Mouse (Mus musculus) CD4-positive, CD25-positive, alpha-beta regulatory T cell, adult 9 weeks (primary cell): ENCODE results near the gene Thra. TPM values are rescaled to one million over a fixed set of nuclear protein-coding genes. Genes with fewer than 3 reads are reported as not detected.

Experiments used
- polyA plus RNA-seq: library from polyadenylated mRNA; unstranded; fragments of 100-300 nt; shearing (Covaris generic); gene quantifications from one replicate; pipeline ENCODE4 v1.2.1, GENCODE M21; 2017

Gene Thra
- polyA plus RNA-seq = 6.6 TPM

DNA sequence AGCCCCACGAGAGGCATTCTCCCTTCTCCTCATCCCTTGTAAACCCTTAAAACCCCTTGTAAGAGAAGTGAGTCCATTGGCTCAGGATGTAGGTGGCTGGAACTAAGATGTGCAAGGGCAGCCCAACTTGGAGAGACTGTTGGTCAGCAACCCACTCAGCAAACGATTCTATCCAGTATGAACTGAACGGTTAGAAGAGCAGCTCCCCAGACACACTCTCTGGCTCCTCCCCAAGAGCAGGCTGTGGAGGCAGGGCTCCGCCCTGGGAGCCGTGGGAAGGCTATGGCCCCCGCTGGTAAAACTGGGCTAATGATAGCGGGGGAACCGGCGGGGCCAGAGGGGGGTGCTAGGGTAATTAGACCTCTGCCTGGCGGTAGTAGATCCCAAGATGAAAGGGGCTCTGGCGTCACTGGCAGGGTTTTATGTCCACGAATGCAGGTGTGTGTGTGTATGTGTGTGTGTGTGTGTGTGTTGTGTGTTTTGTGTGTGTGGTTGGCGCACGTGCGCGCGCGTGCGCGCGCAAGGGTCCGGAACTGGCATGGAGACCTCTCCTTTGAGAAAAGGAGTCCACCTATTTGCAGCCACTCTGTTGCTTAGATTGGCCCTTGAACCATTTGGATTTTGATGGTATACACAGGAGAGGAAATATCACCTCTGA, at the start of gene Thra:
Thra (plus strand) TSS at position 246 of the 658 bp plus-strand sequence.

DNA sequence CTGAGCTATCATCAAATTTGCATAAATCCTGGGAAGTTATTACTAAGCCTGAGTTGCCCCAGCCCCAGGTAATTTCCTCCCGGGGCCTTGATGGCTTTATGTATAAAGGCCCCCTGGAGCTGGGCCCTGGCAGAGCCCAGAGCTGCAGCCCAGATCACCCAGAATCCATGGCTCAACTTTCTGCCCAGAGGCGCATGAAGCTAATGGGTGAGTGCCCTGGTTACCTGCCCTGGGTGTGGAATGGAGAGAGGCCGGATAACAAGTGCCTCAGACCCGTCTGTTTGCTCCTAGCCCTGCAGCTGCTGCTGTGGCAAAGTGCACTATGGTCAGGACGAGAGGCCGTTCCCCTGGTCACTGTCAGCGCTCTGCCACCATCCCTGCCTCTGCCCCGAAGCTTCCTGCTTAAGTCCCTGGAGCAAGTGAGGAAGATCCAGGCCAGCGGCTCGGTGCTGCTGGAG, 39.2 kb upstream of the Thra start, which contains the start of gene Csf3:
Csf3 (plus strand) TSS at position 51 of the 458 bp plus-strand sequence.

GRCm38 (mm10) chr11:98729119-98729588, 11.3 kb upstream of the Thra start, which contains the start of gene Med24:
TSS of gene Med24 (minus strand) at chr11:98729435.

GRCm38 (mm10) chr11:98774582-98775347, 34.3 kb downstream of the Thra start, which contains the start of gene Nr1d1:
TSS of gene Nr1d1 (minus strand) at chr11:98775333.

GRCm38 (mm10) chr11:98795015-98795713, 54.7 kb downstream of the Thra start, which contains the start of gene Msl1:
TSS of gene Msl1 (plus strand) at chr11:98795516.

DNA sequence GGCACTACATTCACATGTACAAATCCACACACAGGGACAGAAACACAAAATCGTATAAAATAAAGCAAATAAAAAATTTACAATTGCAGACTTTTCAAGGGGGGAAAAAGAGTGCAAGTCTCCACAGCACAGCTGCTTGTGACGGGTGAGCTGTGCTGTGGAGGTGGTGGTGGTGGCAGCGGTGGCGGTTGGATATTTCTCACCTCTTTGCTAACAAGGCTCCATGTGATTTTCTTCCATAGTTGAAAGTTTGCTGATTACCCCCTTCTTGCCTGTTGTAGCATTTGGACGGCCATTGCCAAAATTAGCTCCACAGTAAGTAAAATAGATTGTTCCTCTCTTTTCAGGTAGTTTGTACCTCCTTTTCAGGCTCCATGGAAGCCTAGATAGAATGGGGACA, 64.2 kb downstream of the Thra start, which contains the start of gene Casc3:
Casc3 (plus strand) TSS at position 301 of the 400 bp plus-strand sequence.

Other genes with a start within 250 kb of the Thra start
- 58.0 TPM for gene Ikzf3, start 194.6 kb upstream of the Thra start, polyA plus RNA-seq
- 5.6 TPM for gene Zpbp2, start 189.5 kb upstream of the Thra start, polyA plus RNA-seq
- gene Ormdl3, start 153.3 kb upstream of the Thra start, polyA plus RNA-seq = 90.2 TPM
- not detected for gene Lrrc3c, start 142.3 kb upstream of the Thra start, polyA plus RNA-seq
- gene Gm12355, start 115.0 kb upstream of the Thra start, polyA plus RNA-seq = 4.6 TPM
- not detected for gene Gsdma3, start 114.3 kb upstream of the Thra start, polyA plus RNA-seq
- gene Gsdma2, start 93.9 kb upstream of the Thra start, polyA plus RNA-seq = not detected
- gene Gsdma, start 76.3 kb upstream of the Thra start, polyA plus RNA-seq = not detected
- gene Psmd3, start 58.1 kb upstream of the Thra start, polyA plus RNA-seq = 60.8 TPM
- not detected for gene Csf3, start 39.4 kb upstream of the Thra start, polyA plus RNA-seq
- gene Med24, start 11.2 kb upstream of the Thra start, polyA plus RNA-seq = 64.9 TPM
- gene Nr1d1, start 34.7 kb downstream of the Thra start, polyA plus RNA-seq = 11.5 TPM
- 10.9 TPM for gene Msl1, start 54.9 kb downstream of the Thra start, polyA plus RNA-seq
- 10.2 TPM for gene Casc3, start 64.3 kb downstream of the Thra start, polyA plus RNA-seq
- 0.35 TPM for gene Rapgefl1, start 96.1 kb downstream of the Thra start, polyA plus RNA-seq
- gene Wipf2, start 123.0 kb downstream of the Thra start, polyA plus RNA-seq = 4.9 TPM
- 3.2 TPM for gene Cdc6, start 167.2 kb downstream of the Thra start, polyA plus RNA-seq
- 32.8 TPM for gene Rara, start 187.2 kb downstream of the Thra start, polyA plus RNA-seq
- gene Gjd3, start 242.4 kb downstream of the Thra start, polyA plus RNA-seq = not detected